Mouse (Mus musculus) sigmoid colon, adult 10 weeks (tissue): ENCODE measurements around the gene Nagk. TPM values are rescaled to one million over a fixed set of nuclear protein-coding genes. Genes with fewer than 3 reads are reported as not detected.

Experiments
- polyA plus RNA-seq: library from polyadenylated mRNA; stranded (reverse); fragments of 350-450 nt; fragmentation: Illumina TruSeq; extraction: RNeasy Lipid Tissue Mini Kit (QIAGEN cat#74804); gene quantifications from one replicate; pipeline ENCODE4 v1.2.3, GENCODE M21; 2014; ENCODE audit warnings: low read depth, low replicate concordance

The Nagk gene
- 17.1 TPM for polyA plus RNA-seq

DNA sequence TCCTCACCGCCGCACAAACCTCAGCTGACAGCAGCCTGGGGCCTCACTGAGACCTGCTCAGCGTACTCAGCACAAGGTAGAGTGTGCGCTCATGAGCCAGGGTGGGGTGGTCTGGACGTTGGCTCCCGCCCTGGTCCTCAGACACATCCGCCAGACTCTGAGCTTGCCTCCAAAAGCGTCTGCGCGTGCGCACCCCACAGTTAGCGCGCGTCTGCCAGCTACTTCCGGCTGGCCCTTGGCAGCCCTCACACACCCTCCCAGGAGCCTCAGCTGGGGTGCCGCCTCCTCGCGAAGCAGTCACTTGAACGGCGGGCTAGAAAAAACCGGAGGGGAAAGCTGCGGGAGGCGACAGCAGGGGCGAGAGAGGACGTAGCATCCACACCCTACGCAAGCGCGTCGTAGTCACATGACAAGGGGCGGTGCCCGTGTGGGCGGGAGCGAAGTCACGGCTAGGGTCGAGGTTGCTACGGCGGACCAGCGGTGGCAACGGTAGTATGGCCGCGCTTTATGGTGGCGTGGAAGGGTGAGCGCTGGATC, at the start of gene Nagk:
Gene Nagk, plus strand, starts transcription at position 223 of the 537 bp plus-strand sequence.

GRCm38 (mm10) chr6:83762344-83762743, 32.4 kb upstream of the Nagk start, which contains the start of gene Ankrd53:
Ankrd53 (plus strand) TSS chr6:83762644.

DNA sequence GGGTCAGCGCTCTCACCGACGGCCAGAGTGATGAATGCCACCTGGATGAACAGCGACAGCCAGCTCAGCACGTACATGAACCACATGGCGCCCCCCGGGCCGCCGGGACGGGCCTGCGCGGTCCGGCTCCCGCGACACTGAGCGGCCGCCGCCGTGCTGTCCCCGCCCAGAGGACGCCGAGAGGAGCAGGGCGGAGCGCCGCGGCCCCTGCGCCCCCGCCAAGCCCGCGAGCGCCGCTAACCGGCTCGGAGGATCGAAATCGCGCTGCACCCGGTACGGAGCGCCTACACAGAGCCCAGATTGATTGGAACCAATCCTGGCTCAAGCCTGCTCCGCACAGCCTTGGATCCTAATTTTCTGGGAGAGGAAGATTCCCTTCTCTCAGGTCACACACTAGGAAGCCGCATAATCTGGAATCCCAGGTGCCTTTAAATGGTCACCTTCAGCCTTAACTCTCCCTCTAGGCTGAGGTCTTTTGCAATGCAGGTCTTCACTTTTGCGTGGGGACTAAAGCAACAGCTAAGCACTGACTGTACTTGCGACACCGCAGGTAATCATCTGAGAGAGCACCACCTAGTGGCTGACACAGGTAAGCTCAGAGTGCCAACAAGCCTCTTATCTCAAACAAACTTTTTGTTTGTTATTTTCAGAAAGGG, 19.0 kb upstream of the Nagk start, which contains the start of gene Tex261:
Gene Tex261, minus strand, starts transcription at position 176 of the 656 bp plus-strand sequence.

GRCm38 (mm10) chr6:83831606-83832123, 36.9 kb downstream of the Nagk start, which contains the start of gene Paip2b:
Paip2b (minus strand) TSS chr6:83831741.

Other genes starting within 250 kb of the Nagk start
- gene Stambp, start 222.3 kb upstream of the Nagk start, polyA plus RNA-seq: 97.5 TPM
- not detected for gene Clec4f, start 138.8 kb upstream of the Nagk start, polyA plus RNA-seq
- gene Cd207, start 117.1 kb upstream of the Nagk start, polyA plus RNA-seq: 0.57 TPM
- not detected for gene Vax2, start 83.7 kb upstream of the Nagk start, polyA plus RNA-seq
- not detected for gene Atp6v1b1, start 52.0 kb upstream of the Nagk start, polyA plus RNA-seq
- not detected for gene Ankrd53, start 32.3 kb upstream of the Nagk start, polyA plus RNA-seq
- 26.3 TPM for gene Tex261, start 19.2 kb upstream of the Nagk start, polyA plus RNA-seq
- gene Paip2b, start 36.8 kb downstream of the Nagk start, polyA plus RNA-seq: 31.4 TPM
- 207 TPM for gene Zfp638, start 72.1 kb downstream of the Nagk start, polyA plus RNA-seq
- gene Dysf, start 213.6 kb downstream of the Nagk start, polyA plus RNA-seq: 0.47 TPM